Mouse (Mus musculus): Measurements from ENCODE around the gene Trim30b. TPM values are rescaled to one million over a fixed set of nuclear protein-coding genes. Genes with fewer than 3 reads are reported as not detected.
"Not testable (repeated sequence)": the region's sequence is repeated elsewhere in the genome, so short reads cannot be mapped to it uniquely, and the experiment has no call there.

Gene Trim30b
- 0.13 TPM in 1 of 2 replicates, not detected in the other for polyA plus RNA-seq (2015; fragmentation: Nextera tagmentation; extraction: Ambion mirVana)

DNA sequence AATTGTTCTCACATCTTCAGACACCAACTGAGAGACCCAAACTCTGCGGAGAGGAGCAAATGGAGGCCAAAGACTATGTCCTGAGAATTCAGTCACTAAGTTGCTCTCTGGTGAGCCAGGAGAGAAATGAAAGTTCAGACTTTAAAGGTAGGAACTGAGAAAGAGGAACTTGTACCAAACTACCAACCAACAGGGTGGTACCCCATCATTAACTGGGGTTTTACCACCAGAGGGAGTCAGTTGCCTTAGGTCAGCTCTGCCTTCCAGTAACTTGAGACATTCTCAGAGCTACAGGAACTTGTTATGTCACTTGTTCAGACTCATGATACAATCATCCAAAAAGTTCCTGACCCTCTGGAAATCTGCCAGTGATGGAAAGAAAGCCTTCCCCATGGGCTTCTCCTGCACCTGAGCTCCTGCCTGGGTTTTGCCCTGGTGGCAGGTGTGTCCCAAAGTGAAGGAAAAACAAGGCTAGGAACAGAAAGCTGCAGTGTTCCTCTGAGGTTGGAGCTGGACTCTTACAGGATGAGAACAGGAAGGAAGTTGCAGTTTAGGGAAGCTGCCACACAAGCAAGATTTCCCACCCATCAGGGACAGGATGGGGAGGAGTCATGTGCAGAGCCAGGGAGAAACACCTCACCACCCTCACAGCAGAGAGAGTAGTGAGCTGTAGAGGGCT lies at the start of gene Trim30b:
Trim30b (minus strand) TSS at position 149 of the 679 bp plus-strand sequence.
- WGBS, result 74% methylated on average over 1 of the region's 1 CpGs

DNA sequence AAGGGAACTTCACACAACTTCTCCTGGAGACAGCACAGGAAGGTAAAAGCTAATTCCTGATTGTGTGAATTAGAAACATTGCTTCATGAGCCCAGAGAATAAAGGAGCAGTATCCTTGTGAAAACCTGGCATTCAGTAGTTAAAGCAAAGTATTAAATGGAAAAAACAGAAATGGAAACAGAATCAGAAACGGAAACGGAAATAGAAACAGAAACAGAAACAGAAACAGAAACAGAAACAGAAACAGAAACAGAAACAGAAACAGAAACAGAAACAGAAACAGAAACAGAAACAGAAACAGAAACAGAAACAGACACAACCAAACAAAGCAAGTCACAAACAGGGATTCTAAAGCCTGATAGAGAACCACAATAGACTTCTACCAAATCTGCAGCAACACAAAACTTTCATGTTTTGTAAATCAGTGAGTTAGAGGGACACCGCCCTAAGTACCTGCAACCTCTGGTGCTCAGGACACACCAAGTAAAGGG lies 34.8 kb upstream of the Trim30b start:
- H3K36me3 ChIP-seq, result no peaks in the 10 kb centered on the region
- H3K9ac ChIP-seq, result no peak overlapping the region
- H3K4me1 ChIP-seq (replicated peaks), result no peaks in the 10 kb centered on the region
- no peaks in the 10 kb centered on the region for H3K27me3 ChIP-seq
- no peak overlapping the region for H3K4me2 ChIP-seq
- no peaks in the 10 kb centered on the region for H3K9me3 ChIP-seq
- WGBS, result 98% methylated on average over 3 of the region's 3 CpGs
- H3K4me3 ChIP-seq, result no peak overlapping the region
- no peak overlapping the region for H3K27ac ChIP-seq (replicated peaks)
- ATAC-seq (ENCODE audit: low FRiP score, low read depth), result no peak

More for the DNA sequence above, at the start of gene Trim30b:
- Histone ChIP-seq H3K36me3 (no peaks in the 10 kb centered on the region), H3K27ac (replicated peaks) (no peak within 1 kb of the TSS), H3K4me1 (replicated peaks) (no peaks in the 10 kb centered on the region), H3K4me3 (no peak within 1 kb of the TSS), H3K27me3 (no peaks in the 10 kb centered on the region), H3K9ac (no peak within 1 kb of the TSS), H3K9me3 (no peaks in the 10 kb centered on the region), H3K4me2 (no peak within 1 kb of the TSS)
- ATAC-seq (ENCODE audit: low FRiP score, low read depth), result no peak

DNA sequence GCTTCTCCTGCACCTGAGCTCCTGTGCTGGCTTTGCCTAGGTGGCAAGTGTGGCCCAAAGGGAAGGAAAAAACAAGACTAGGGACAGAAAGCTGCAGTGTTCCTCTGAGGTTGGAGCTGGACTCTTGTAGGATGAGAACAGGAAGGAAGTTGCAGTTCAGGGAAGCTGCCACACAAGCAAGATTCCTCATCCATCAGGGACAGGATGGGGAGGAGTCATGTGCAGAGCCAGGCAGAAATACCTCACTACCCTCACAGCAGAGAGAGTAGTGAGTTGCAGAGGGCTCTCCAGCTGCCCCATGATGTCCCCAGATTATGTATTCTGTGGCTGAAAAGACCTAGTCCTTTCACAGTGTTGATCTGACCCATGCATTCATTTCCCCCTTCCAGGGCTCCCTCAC lies 31.5 kb upstream of the Trim30b start:
- Histone ChIP-seq H3K9me3 (no peaks in the 10 kb centered on the region), H3K9ac (no peak overlapping the region), H3K27ac (replicated peaks) (no peak overlapping the region), H3K36me3 (no peaks in the 10 kb centered on the region), H3K4me1 (replicated peaks) (no peaks in the 10 kb centered on the region), H3K4me3 (no peak overlapping the region), H3K4me2 (no peak overlapping the region), H3K27me3 (no peaks in the 10 kb centered on the region)
- no peak for ATAC-seq (ENCODE audit: low FRiP score, low read depth)

DNA sequence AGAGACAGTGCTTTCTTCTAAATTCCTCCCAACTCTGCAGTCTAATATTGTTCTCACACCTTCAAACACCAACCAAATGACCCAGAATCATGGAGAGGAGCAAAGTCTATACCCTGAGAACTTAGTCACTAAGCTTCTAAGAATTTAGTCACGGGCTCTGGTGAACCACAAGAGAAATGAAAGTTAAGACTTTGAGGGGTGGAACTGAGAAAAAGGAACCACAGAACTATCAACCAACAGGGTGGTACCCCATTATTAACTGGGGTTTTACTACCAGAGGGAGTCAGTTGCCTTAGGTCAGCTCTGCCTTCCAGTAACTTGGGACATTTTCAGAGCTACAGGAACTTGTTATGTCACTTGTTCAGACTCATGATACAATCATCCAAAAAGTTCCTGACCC lies 31.0 kb upstream of the Trim30b start, which contains the start of gene Trim30c:
Trim30c (minus strand) TSS at position 140 of the 400 bp plus-strand sequence.
- no peak within 1 kb of the TSS for H3K4me3 ChIP-seq
- H3K36me3 ChIP-seq, result no peaks in the 10 kb centered on the region
- WGBS, result 83% methylated on average over 1 of the region's 1 CpGs
- no peaks in the 10 kb centered on the region for H3K27me3 ChIP-seq
- no peak within 1 kb of the TSS for H3K27ac ChIP-seq (replicated peaks)
- H3K4me1 ChIP-seq (replicated peaks), result no peaks in the 10 kb centered on the region
- no peak within 1 kb of the TSS for H3K9ac ChIP-seq
- ATAC-seq (ENCODE audit: low FRiP score, low read depth), result no peak
- H3K9me3 ChIP-seq, result no peaks in the 10 kb centered on the region
- no peak within 1 kb of the TSS for H3K4me2 ChIP-seq

DNA sequence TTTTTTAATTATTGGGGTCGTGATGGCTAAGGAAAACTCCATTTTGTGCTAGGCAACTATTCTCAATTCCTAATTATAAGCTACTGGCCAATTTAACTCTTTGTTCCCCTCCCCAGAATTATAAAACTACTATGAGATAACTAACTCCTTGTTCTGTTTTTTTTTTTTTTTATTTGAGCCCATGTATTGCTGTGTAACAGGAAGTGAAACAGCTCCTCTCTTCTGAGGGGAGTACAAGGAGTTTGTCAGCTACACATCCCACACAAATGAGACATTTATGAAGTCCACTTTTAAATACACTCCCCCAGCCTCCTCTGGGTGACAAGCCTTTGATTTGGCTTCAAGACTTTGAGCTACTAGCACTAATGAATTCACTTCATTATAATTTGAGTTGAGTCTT lies 28.8 kb upstream of the Trim30b start:
- Histone ChIP-seq H3K27me3 (no peaks in the 10 kb centered on the region), H3K4me1 (replicated peaks) (no peaks in the 10 kb centered on the region), H3K9me3 (no peaks in the 10 kb centered on the region), H3K4me2 (no peak overlapping the region), H3K36me3 (no peaks in the 10 kb centered on the region), H3K9ac (no peak overlapping the region), H3K27ac (replicated peaks) (no peak overlapping the region), H3K4me3 (no peak overlapping the region)
- no peak for ATAC-seq (ENCODE audit: low FRiP score, low read depth)
- WGBS, result 72% methylated on average over 1 of the region's 1 CpGs

DNA sequence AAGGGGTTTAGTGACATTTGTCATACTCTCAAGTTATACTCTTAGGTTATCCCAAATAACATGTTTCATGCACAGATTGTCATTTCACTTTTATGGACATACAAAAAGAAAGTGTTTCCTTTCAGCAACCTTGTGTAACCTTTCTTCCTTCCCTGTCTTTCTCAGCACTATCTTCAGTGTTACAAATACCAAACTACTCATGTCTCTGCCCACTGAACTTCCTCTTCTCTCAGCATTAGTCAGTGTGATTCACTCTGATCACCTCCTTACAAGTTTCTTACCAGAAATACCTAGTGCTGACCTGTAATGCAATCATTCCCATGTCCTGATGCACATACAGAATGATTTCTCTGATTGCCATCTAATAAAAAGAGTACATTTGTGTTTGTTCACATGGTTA lies 3.3 kb downstream of the Trim30b start:
- Histone ChIP-seq H3K9ac (no peak overlapping the region), H3K4me1 (replicated peaks) (no peaks in the 10 kb centered on the region), H3K9me3 (no peaks in the 10 kb centered on the region), H3K27me3 (no peaks in the 10 kb centered on the region), H3K4me2 (no peak overlapping the region), H3K4me3 (no peak overlapping the region), H3K27ac (replicated peaks) (no peak overlapping the region), H3K36me3 (no peaks in the 10 kb centered on the region)
- no peak for ATAC-seq (ENCODE audit: low FRiP score, low read depth)

DNA sequence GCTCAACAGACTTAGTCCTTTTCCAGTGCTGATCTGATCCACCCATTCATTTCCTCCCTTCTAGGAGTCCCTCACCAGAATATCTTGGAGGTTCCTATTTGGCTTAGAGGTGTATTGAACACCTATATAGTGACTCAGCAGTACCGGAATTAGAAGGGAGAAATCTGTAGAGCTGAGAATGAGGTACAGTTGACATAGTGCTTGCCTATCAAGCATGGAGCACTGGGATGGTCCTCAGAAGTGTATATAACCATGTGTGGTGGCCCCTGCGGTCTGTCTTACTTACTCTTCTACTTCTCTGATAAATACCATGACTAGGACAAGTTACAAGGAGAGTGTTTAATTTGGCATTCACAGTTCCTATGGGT lies 16.1 kb downstream of the Trim30b start:
- no peak for ATAC-seq (ENCODE audit: low FRiP score, low read depth)
- Histone ChIP-seq H3K27me3 (no peaks in the 10 kb centered on the region), H3K4me1 (replicated peaks) (no peaks in the 10 kb centered on the region), H3K9ac (no peak overlapping the region), H3K9me3 (no peaks in the 10 kb centered on the region), H3K4me3 (no peak overlapping the region), H3K4me2 (peak overlapping the region; percentile 44; the same call in 1 of the 2 replicates), H3K27ac (replicated peaks) (no peak overlapping the region), H3K36me3 (no peaks in the 10 kb centered on the region)
- WGBS, result 77% methylated on average over 2 of the region's 2 CpGs

DNA sequence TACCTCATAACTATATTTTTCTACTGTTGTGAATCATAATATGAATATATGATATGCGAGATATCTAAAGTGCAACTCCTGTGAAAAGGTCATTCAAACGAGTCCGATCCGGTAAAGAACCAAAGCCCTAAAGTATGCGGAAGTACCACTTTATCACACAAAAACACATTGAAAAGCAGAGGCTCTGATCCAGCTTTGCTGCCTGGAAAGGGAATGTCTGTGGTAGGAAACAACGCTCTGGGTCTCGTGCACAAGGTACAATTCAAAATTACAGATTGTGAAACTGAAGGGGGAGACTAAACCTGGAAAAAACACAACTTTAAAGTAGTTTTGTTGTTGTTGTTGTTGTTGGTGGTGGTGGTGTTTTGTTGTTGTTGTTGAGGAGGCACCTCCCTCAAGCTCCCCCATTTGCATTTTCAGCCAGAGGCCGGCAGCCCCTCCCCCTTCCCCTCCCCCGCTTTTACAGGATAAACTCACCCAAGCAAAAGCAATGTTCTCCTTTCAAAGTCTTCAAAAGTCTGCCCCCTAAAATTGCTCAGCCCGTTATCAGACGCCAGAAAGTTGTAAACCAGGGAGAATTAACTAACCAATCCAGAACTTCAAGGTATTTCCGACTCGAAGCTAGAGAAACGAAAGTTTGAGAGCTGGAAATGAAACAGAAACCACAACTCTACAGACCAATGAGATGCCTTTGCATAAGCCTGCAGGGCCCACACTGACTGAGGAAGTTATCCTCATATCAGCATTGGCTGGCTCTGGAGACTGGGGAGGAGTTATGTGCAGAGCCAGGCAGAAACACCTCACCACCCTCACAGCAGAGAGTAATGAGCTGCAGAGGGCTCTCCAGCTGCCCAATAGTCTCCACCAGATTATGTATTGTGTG lies 16.7 kb downstream of the Trim30b start, which contains the start of gene Trim12c:
Trim12c (minus strand) TSS at position 646 of the 883 bp plus-strand sequence.
- no peak within 1 kb of the TSS for H3K27ac ChIP-seq (replicated peaks)

DNA sequence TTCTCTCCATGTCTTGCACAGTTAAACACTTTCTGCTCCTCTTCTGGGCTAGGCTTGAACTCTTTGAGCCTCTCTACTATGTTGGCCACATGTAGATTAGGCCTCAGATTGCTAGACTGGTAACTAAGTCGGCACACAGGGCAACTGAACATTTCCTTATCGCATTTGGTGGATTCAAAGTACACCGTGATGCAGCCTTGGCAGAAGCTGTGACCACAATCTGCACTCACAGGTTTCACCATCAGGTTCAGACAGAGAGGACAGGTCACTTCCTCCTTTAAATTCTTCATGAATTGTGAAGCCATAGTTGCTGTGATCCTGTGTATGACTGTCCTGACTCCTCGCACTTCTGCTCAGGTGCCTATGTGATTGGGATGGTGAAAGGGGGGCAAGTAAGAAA lies 21.6 kb downstream of the Trim30b start:
- ATAC-seq (ENCODE audit: low FRiP score, low read depth); H3K4me1 ChIP-seq (replicated peaks); H3K27me3 ChIP-seq; H3K27ac ChIP-seq (replicated peaks); H3K36me3 ChIP-seq; H3K4me3 ChIP-seq; H3K4me2 ChIP-seq; H3K9ac ChIP-seq; H3K9me3 ChIP-seq: not testable (repeated sequence)
- 87% methylated on average over 4 of the region's 4 CpGs for whole genome bisulfite sequencing

More for the DNA sequence above, 16.7 kb downstream of the Trim30b start, which contains the start of gene Trim12c:
- 13% methylated on average over 14 of the region's 14 CpGs for WGBS
- H3K9ac ChIP-seq, result no peak within 1 kb of the TSS
- no peaks in the 10 kb centered on the region for H3K36me3 ChIP-seq
- peak within 1 kb of the TSS; percentile 44 for H3K4me2 ChIP-seq
- peak; percentile 93 for ATAC-seq (ENCODE audit: low FRiP score, low read depth)
- H3K27me3 ChIP-seq, result no peaks in the 10 kb centered on the region
- no peaks in the 10 kb centered on the region for H3K9me3 ChIP-seq
- no peaks in the 10 kb centered on the region for H3K4me1 ChIP-seq (replicated peaks)
- peak within 1 kb of the TSS; percentile 28 for H3K4me3 ChIP-seq

DNA sequence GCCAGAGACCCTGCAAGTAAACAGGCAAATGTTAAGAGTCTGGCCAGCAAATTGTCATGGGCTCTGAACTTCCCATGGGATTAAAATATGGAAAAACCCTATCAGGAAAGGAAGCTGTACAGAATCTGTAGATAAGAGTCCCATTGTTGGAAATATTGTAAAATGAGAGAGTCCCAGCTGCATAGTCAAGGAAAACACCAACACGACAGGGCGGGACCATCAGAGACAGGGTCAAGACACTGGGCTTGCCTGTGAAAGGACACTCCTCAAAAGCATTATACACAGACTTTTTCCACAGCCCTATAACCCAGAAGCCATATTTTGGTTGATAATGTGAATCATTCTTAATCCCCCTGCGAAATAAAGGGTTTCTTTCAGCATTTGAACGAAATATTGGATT lies 28.9 kb downstream of the Trim30b start:
- not testable (repeated sequence) for H3K27ac ChIP-seq (replicated peaks)

DNA sequence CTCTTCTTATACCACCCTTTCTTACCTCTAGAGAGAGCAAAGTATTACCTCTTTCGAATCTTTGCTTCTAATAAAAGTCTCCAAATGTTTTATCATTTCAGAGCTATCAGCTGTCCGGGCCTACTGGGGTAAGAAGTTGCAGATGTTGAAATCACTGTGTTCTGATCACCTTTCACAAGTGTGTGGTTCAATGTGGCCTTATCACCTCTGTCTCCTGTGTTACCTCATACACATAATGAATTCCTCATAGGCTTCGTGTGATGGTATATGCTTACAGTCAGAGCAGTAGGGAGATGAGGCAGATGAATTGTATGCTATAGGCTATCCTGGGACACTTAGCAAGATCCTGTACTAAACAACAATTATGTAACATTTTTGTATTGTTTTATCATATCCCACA lies 34.1 kb downstream of the Trim30b start:
- not testable (repeated sequence) for H3K9me3 ChIP-seq; H3K9ac ChIP-seq; H3K27me3 ChIP-seq; H3K4me2 ChIP-seq; H3K36me3 ChIP-seq; H3K4me3 ChIP-seq; H3K4me1 ChIP-seq (replicated peaks); ATAC-seq (ENCODE audit: low FRiP score, low read depth); H3K27ac ChIP-seq (replicated peaks)
- WGBS, result 95% methylated on average over 3 of the region's 3 CpGs

More for the DNA sequence above, 28.9 kb downstream of the Trim30b start:
- H3K4me3 ChIP-seq; H3K4me2 ChIP-seq; ATAC-seq (ENCODE audit: low FRiP score, low read depth); H3K9ac ChIP-seq; H3K27me3 ChIP-seq; H3K4me1 ChIP-seq (replicated peaks); H3K9me3 ChIP-seq; H3K36me3 ChIP-seq: not testable (repeated sequence)
- 91% methylated on average over 4 of the region's 4 CpGs for WGBS

DNA sequence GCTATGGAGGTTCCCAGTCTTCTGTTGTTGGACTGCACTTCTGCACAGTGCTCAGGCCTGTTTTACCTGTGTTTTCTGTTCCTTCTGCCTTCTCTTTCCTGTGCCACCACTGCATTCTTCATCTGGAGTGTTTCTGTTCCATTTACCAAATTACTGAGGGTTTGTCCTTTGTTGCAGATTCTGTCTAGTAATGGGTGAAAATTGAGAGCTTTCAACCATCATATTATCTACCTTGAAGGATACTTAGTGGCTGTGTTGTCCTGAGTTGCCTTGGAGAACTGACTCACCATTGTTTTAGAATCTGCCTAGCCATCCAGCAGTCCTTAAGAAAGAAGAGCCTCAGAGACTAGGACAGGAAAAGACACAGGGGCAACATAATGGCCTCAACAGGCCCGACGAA lies 40.5 kb downstream of the Trim30b start, which contains the start of gene Trim34b:
Trim34b (plus strand) TSS at position 301 of the 400 bp plus-strand sequence.
- H3K27me3 ChIP-seq; ATAC-seq (ENCODE audit: low FRiP score, low read depth); H3K27ac ChIP-seq (replicated peaks); H3K4me1 ChIP-seq (replicated peaks); H3K36me3 ChIP-seq; H3K4me2 ChIP-seq; H3K9me3 ChIP-seq; H3K4me3 ChIP-seq; H3K9ac ChIP-seq: not testable (repeated sequence)
- 85% methylated on average over 2 of the region's 2 CpGs for WGBS

All from hindbrain, embryonic 15.5 days (tissue).